Mouse (Mus musculus) limb, embryonic 12.5 days (tissue): ENCODE measurements around the gene Cnksr3. TPM values are rescaled to one million over a fixed set of nuclear protein-coding genes. Genes with fewer than 3 reads are reported as not detected.

ENCODE experiments used
- ATAC-seq: fragments of 200-750 bp; cut with Nextera tagmentation; 2 replicates; pipeline ENCODE4 v1.8.0; 2017; ENCODE audit warnings: low read depth, moderate TSS enrichment; ENCODE audit not compliant: insufficient number of reproducible peaks, insufficient read depth, low FRiP score, low TSS enrichment
- H3K27ac ChIP-seq: fragments of 300-500 bp; sonication (generic); 2 replicates; pipeline ENCODE4 v1.5.1; 2016; ENCODE audit warnings: mild to moderate bottlenecking, moderate library complexity
- H3K27me3 ChIP-seq: fragments of 300-500 bp; sonication (generic); 2 replicates; pipeline ENCODE4 v1.6.1; 2016; ENCODE audit warnings: mild to moderate bottlenecking, moderate library complexity
- H3K36me3 ChIP-seq: fragments of 300-500 bp; sonication (generic); 2 replicates; pipeline ENCODE4 v1.6.1; 2016; ENCODE audit warnings: mild to moderate bottlenecking, moderate library complexity
- H3K4me1 ChIP-seq: fragments of 300-500 bp; sonication (generic); replicated peaks from 2 replicates; pipeline ENCODE4 v1.6.1; 2016
- H3K4me2 ChIP-seq: fragments of 300-500 bp; sonication (generic); 2 replicates; pipeline ENCODE4 v1.6.1; 2016; ENCODE audit warnings: mild to moderate bottlenecking, moderate library complexity
- H3K4me3 ChIP-seq: fragments of 300-500 bp; sonication (generic); replicated peaks from 2 replicates; pipeline ENCODE4 v1.5.1; 2016; ENCODE audit warnings: mild to moderate bottlenecking
- H3K9ac ChIP-seq: fragments of 300-500 bp; sonication (generic); replicated peaks from 2 replicates; pipeline ENCODE4 v1.6.1; 2016; ENCODE audit warnings: mild to moderate bottlenecking, moderate library complexity
- H3K9me3 ChIP-seq: fragments of 300-500 bp; sonication (generic); 2 replicates; pipeline ENCODE4 v1.6.1; 2016; ENCODE audit warnings: mild to moderate bottlenecking, moderate library complexity
- WGBS: fragments of 180-500 bp; shearing (Covaris S2); methylation state at CpG from one replicate; pipeline ENCODE4 v1.1.7; 2016; 5-methylcytosine and 5-hydroxymethylcytosine counted together
- polyA plus RNA-seq: library from polyadenylated mRNA; unstranded; fragments of >200 nt; fragmentation: Nextera tagmentation; extraction: Ambion mirVana; gene quantifications from 2 replicates; pipeline ENCODE4 v1.2.1, GENCODE M21; 2016

The Cnksr3 gene
- polyA plus RNA-seq, 1 experiment from 2014 or later: 14.4 TPM

GRCm38 (mm10) chr10:7120206-7120605, 91.8 kb downstream of the Cnksr3 start:
- ATAC-seq: no peak
- Histone ChIP-seq H3K27ac (no peak overlapping the region), H3K4me3 (no peak overlapping the region), H3K4me2 (no peak overlapping the region), H3K9me3 (no peaks in the 10 kb centered on the region), H3K9ac (no peak overlapping the region), H3K27me3 (no peaks in the 10 kb centered on the region), H3K36me3 (peaks cover 50% of the 10 kb centered on the region), H3K4me1 (peaks cover 18% of the 10 kb centered on the region)
- 90% methylated on average over 13 of the region's 13 CpGs for WGBS

- 70% methylated on average over 10 of the region's 10 CpGs for WGBS
- ATAC-seq: peak; percentile 61; the same call in 1 of the 2 replicates
- peaks cover 42% of the 10 kb centered on the region for H3K36me3 ChIP-seq
- no peaks in the 10 kb centered on the region for H3K9me3 ChIP-seq
- H3K4me3 ChIP-seq: no peak overlapping the region
- H3K4me2 ChIP-seq: no peak overlapping the region
- no peaks in the 10 kb centered on the region for H3K27me3 ChIP-seq
- no peak overlapping the region for H3K9ac ChIP-seq
- H3K4me1 ChIP-seq: peaks cover 18% of the 10 kb centered on the region
- peak overlapping the region; percentile 81 for H3K27ac ChIP-seq
These were observed 93.6 kb downstream of the Cnksr3 start for GRCm38 (mm10) chr10:7118258-7119077.

- peak overlapping the region; percentile 81 for H3K27ac ChIP-seq
These were observed 94.3 kb downstream of the Cnksr3 start for GRCm38 (mm10) chr10:7117785-7118184.

DNA sequence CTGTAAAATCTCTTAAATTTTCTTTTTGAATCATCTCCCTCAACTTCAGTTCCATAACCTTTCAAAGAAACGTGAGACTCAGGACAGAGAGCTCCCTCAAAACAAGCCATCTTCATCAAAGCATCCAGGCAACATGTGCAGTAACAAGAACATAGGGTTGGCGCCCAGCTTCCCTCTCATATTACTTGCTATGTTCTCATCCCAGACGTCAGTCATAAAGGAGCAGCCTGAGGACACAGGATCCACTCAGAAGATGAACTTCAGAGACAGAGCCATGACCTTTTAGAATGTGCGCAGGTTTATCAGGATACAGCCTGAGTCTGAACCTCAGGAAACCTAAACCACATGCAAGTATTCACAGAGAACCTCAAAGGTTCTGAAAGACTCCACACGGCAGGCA, 97.2 kb downstream of the Cnksr3 start:
- Histone ChIP-seq H3K4me2 (no peak overlapping the region), H3K36me3 (peaks cover 10% of the 10 kb centered on the region), H3K27ac (no peak overlapping the region), H3K9me3 (no peaks in the 10 kb centered on the region), H3K27me3 (no peaks in the 10 kb centered on the region), H3K4me3 (no peak overlapping the region), H3K4me1 (peaks cover 18% of the 10 kb centered on the region), H3K9ac (no peak overlapping the region)
- no peak for ATAC-seq
- 76% methylated on average over 5 of the region's 5 CpGs for WGBS

More at GRCm38 (mm10) chr10:7117785-7118184, 94.3 kb downstream of the Cnksr3 start:
- Histone ChIP-seq H3K36me3 (peaks cover 37% of the 10 kb centered on the region), H3K4me3 (no peak overlapping the region), H3K9ac (no peak overlapping the region), H3K27me3 (no peaks in the 10 kb centered on the region), H3K4me1 (peaks cover 18% of the 10 kb centered on the region), H3K4me2 (no peak overlapping the region), H3K9me3 (no peaks in the 10 kb centered on the region)
- 38% methylated on average over 7 of the region's 7 CpGs for WGBS
- ATAC-seq: peak; percentile 80; the same call in 1 of the 2 replicates

DNA sequence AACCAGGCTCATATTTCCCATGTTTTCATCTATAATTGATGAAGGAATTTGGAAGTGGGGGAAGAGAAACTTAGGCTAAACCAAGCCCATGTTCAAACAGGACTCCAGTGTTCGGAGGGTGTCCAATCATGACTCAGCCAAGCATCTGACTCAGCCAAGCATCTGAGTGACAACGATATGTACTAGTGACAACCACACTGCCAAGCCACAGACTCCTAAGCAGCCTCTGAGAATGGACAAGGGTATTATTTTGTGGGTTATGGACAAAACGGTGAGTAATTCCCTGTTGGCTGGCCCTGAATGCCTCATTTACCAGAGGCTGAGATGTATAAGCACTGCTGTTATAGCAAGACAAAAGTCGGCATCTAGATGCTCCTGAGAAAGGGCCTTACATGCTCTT, 98.3 kb downstream of the Cnksr3 start:
- no peak overlapping the region for H3K27ac ChIP-seq
- no peak overlapping the region for H3K9ac ChIP-seq
- peaks cover 4% of the 10 kb centered on the region; the same call in 1 of the 2 replicates for H3K36me3 ChIP-seq
- H3K4me1 ChIP-seq: peaks cover 12% of the 10 kb centered on the region
- WGBS: 91% methylated on average over 4 of the region's 4 CpGs
- ATAC-seq: no peak
- H3K4me3 ChIP-seq: no peak overlapping the region
- H3K9me3 ChIP-seq: no peaks in the 10 kb centered on the region
- H3K27me3 ChIP-seq: no peaks in the 10 kb centered on the region
- H3K4me2 ChIP-seq: no peak overlapping the region

DNA sequence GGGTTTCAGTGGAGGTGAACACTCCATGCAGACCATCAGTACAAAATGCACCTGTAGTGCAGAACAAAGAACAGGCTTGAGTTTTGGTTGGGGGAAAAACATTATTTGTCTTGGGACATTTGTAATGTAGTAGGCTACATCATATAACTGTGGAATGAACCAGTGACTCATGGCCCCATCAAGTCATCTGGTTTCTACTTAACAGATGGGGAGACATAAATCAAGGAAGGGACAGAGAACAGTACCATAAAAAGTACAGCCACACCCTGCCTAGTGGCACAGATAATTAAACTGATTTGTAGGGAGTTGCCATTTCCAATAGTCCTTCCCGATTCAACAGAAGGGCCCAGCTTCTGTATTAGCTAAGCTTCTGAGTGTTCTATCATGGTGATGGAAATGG, 98.9 kb downstream of the Cnksr3 start:
- Histone ChIP-seq H3K9me3 (no peaks in the 10 kb centered on the region), H3K27me3 (no peaks in the 10 kb centered on the region), H3K4me2 (no peak overlapping the region), H3K36me3 (peaks cover 4% of the 10 kb centered on the region; the same call in 1 of the 2 replicates), H3K27ac (no peak overlapping the region), H3K4me3 (no peak overlapping the region), H3K9ac (no peak overlapping the region), H3K4me1 (peaks cover 5% of the 10 kb centered on the region)
- no peak for ATAC-seq
- 65% methylated on average over 1 of the region's 1 CpGs for WGBS

- H3K9me3 ChIP-seq: no peaks in the 10 kb centered on the region
These were observed 100.5 kb downstream of the Cnksr3 start for GRCm38 (mm10) chr10:7111462-7112000.

GRCm38 (mm10) chr10:7103872-7104271, 108.2 kb downstream of the Cnksr3 start:
- Histone ChIP-seq H3K4me1 (no peaks in the 10 kb centered on the region), H3K4me3 (no peak overlapping the region), H3K27me3 (no peaks in the 10 kb centered on the region), H3K4me2 (no peak overlapping the region), H3K27ac (0 out of 2 replicates have a peak overlapping the region, but pooled peaks have one; percentile 7), H3K36me3 (no peaks in the 10 kb centered on the region), H3K9me3 (no peaks in the 10 kb centered on the region), H3K9ac (no peak overlapping the region)
- ATAC-seq: no peak
- WGBS: 43% methylated on average over 1 of the region's 1 CpGs

More at GRCm38 (mm10) chr10:7111462-7112000, 100.5 kb downstream of the Cnksr3 start:
- Histone ChIP-seq H3K36me3 (no peaks in the 10 kb centered on the region), H3K27me3 (no peaks in the 10 kb centered on the region), H3K4me1 (no peaks in the 10 kb centered on the region), H3K4me2 (no peak overlapping the region), H3K9ac (no peak overlapping the region), H3K27ac (no peak overlapping the region), H3K4me3 (no peak overlapping the region)
- WGBS: 90% methylated on average over 6 of the region's 6 CpGs
- no peak for ATAC-seq

GRCm38 (mm10) chr10:7077971-7078370, 134.1 kb downstream of the Cnksr3 start:
- H3K4me2 ChIP-seq: no peak overlapping the region
- ATAC-seq: no peak

GRCm38 (mm10) chr10:7077389-7077808, 134.6 kb downstream of the Cnksr3 start:
- H3K36me3 ChIP-seq: no peaks in the 10 kb centered on the region
- no peak overlapping the region for H3K4me2 ChIP-seq
- no peak for ATAC-seq
- no peaks in the 10 kb centered on the region for H3K27me3 ChIP-seq
- 0 out of 2 replicates have a peak overlapping the region, but pooled peaks have one; percentile 18 for H3K27ac ChIP-seq
- 71% methylated on average over 7 of the region's 7 CpGs for WGBS
- peaks cover 6% of the 10 kb centered on the region for H3K4me1 ChIP-seq
- no peak overlapping the region for H3K9ac ChIP-seq
- H3K9me3 ChIP-seq: no peaks in the 10 kb centered on the region
- H3K4me3 ChIP-seq: no peak overlapping the region

More at GRCm38 (mm10) chr10:7077971-7078370, 134.1 kb downstream of the Cnksr3 start:
- Histone ChIP-seq H3K36me3 (no peaks in the 10 kb centered on the region), H3K27me3 (no peaks in the 10 kb centered on the region), H3K4me1 (peaks cover 6% of the 10 kb centered on the region), H3K9me3 (no peaks in the 10 kb centered on the region), H3K9ac (no peak overlapping the region), H3K4me3 (no peak overlapping the region), H3K27ac (no peak overlapping the region)
- 91% methylated on average over 1 of the region's 1 CpGs for WGBS

GRCm38 (mm10) chr10:7076662-7077211, 135.3 kb downstream of the Cnksr3 start:
- Histone ChIP-seq H3K4me3 (no peak overlapping the region), H3K9me3 (no peaks in the 10 kb centered on the region), H3K27ac (0 out of 2 replicates have a peak overlapping the region, but pooled peaks have one; percentile 59), H3K4me1 (peaks cover 6% of the 10 kb centered on the region), H3K36me3 (no peaks in the 10 kb centered on the region), H3K9ac (no peak overlapping the region; the same call in 1 of the 2 replicates), H3K27me3 (no peaks in the 10 kb centered on the region), H3K4me2 (peak overlapping the region; percentile 33; the same call in 1 of the 2 replicates)
- ATAC-seq: peak; percentile 67
- WGBS: 45% methylated on average over 7 of the region's 8 CpGs
